Mouse (Mus musculus) liver, embryonic 11.5 days (tissue): ENCODE measurements around the gene Abi3. TPM values are rescaled to one million over a fixed set of nuclear protein-coding genes. Genes with fewer than 3 reads are reported as not detected.
A peak's percentile ranks its signal among the peaks of the same experiment; 100 is the strongest.
"Not testable (repeated sequence)": the region's sequence is repeated elsewhere in the genome, so short reads cannot be mapped to it uniquely, and the experiment has no call there.

Source experiments
- ATAC-seq: fragments of 200-750 bp; cut with Nextera tagmentation; replicated peaks from 2 replicates; pipeline ENCODE4 v1.8.0; 2017; ENCODE audit warnings: moderate number of reproducible peaks, mild to moderate bottlenecking, moderate TSS enrichment, moderate library complexity; ENCODE audit not compliant: low FRiP score
- DNase-seq: peaks from one replicate; pipeline ENCODE4 v3.0.0-alpha.2; 2017; ENCODE audit warnings: low spot score
- H3K27ac ChIP-seq: fragments of 300-500 bp; sonication (generic); 2 replicates; pipeline ENCODE4 v1.5.1; 2014; ENCODE audit warnings: mild to moderate bottlenecking, low read depth, low read length, control low read depth
- H3K27me3 ChIP-seq: fragments of 300-500 bp; sonication (generic); replicated peaks from 2 replicates; pipeline ENCODE4 v1.6.1; 2014; ENCODE audit warnings: low read length, mixed read lengths; ENCODE audit not compliant: control insufficient read depth, insufficient read depth
- H3K36me3 ChIP-seq: fragments of 300-500 bp; sonication (generic); 2 replicates; pipeline ENCODE4 v1.6.1; 2014; ENCODE audit warnings: mild to moderate bottlenecking, low read length, moderate library complexity, mixed read lengths; ENCODE audit not compliant: control insufficient read depth, insufficient read depth
- H3K4me1 ChIP-seq: fragments of 300-500 bp; sonication (generic); replicated peaks from 2 replicates; pipeline ENCODE4 v1.6.1; 2014; ENCODE audit warnings: low read length, mixed read lengths; ENCODE audit not compliant: control insufficient read depth, insufficient read depth
- H3K4me2 ChIP-seq: fragments of 300-500 bp; sonication (generic); 2 replicates; pipeline ENCODE4 v1.6.1; 2014; ENCODE audit warnings: mild to moderate bottlenecking, control low read depth, moderate library complexity
- H3K4me3 ChIP-seq: fragments of 300-500 bp; sonication (generic); 2 replicates; pipeline ENCODE4 v1.5.1; 2014; ENCODE audit warnings: low read depth, low read length, control low read depth
- H3K9ac ChIP-seq: fragments of 300-500 bp; sonication (generic); 2 replicates; pipeline ENCODE4 v1.6.1; 2014; ENCODE audit warnings: low read depth, low read length, control low read depth
- H3K9me3 ChIP-seq: fragments of 300-500 bp; sonication (generic); 2 replicates; pipeline ENCODE4 v1.6.1; 2016; ENCODE audit warnings: low read length, inconsistent platforms, mixed read lengths; ENCODE audit not compliant: control insufficient read depth
- WGBS: fragments of 180-500 bp; shearing (Covaris S2); extraction: QIAGEN DNeasy Blood & Tissue Kit; methylation state at CpG from one replicate; pipeline ENCODE4 v1.1.7; 2014; 5-methylcytosine and 5-hydroxymethylcytosine counted together
- polyA plus RNA-seq: library from polyadenylated mRNA; unstranded; fragments of >200 nt; fragmentation: Nextera tagmentation; extraction: Ambion mirVana; gene quantifications from 2 replicates; pipeline ENCODE4 v1.2.1, GENCODE M21; 2014

Abi3 gene
- 6.4 and 7.9 TPM in 2 replicates for polyA plus RNA-seq

GRCm38 (mm10) chr11:95842074-95842681 lies at the start of gene Abi3:
Abi3 (minus strand) TSS chr11:95842476.
- peaks cover 5% of the 10 kb centered on the region; the same call in 1 of the 2 replicates for H3K27me3 ChIP-seq
- ATAC-seq (peak; percentile 79), DNase-seq (peak; percentile 58)
- peak within 1 kb of the TSS; percentile 38; the same call in 1 of the 2 replicates for H3K9ac ChIP-seq
- H3K36me3 ChIP-seq = no peaks in the 10 kb centered on the region
- peak within 1 kb of the TSS; percentile 51 for H3K4me2 ChIP-seq
- no peaks in the 10 kb centered on the region for H3K9me3 ChIP-seq
- 8% methylated on average over 11 of the region's 11 CpGs for WGBS
- H3K27ac ChIP-seq = peak within 1 kb of the TSS; percentile 46
- H3K4me3 ChIP-seq = peak within 1 kb of the TSS; percentile 27
- H3K4me1 ChIP-seq = peaks cover 24% of the 10 kb centered on the region

- DNase-seq (no peak), ATAC-seq (no peak)
- Histone ChIP-seq H3K27me3 (no peaks in the 10 kb centered on the region; the same call in 1 of the 2 replicates), H3K27ac (no peak overlapping the region), H3K4me1 (no peaks in the 10 kb centered on the region), H3K4me2 (no peak overlapping the region), H3K36me3 (no peaks in the 10 kb centered on the region), H3K4me3 (no peak overlapping the region), H3K9me3 (no peaks in the 10 kb centered on the region; the same call in 1 of the 2 replicates), H3K9ac (no peak overlapping the region)
- 74% methylated on average over 2 of the region's 2 CpGs for WGBS
These were observed 48.3 kb upstream of the Abi3 start for GRCm38 (mm10) chr11:95890462-95891051.

GRCm38 (mm10) chr11:95879861-95880260 lies 37.6 kb upstream of the Abi3 start:
- not testable (repeated sequence) for ATAC-seq, H3K9ac ChIP-seq, H3K27ac ChIP-seq, DNase-seq, H3K4me3 ChIP-seq, H3K4me2 ChIP-seq, H3K9me3 ChIP-seq, H3K27me3 ChIP-seq, H3K36me3 ChIP-seq, H3K4me1 ChIP-seq
- 78% methylated on average over 2 of the region's 2 CpGs for WGBS

GRCm38 (mm10) chr11:95876296-95876695 lies 34.0 kb upstream of the Abi3 start:
- ATAC-seq (no peak), DNase-seq (peak; percentile 58)
- 20% methylated on average over 7 of the region's 7 CpGs for WGBS
- no peak overlapping the region for H3K9ac ChIP-seq
- no peak overlapping the region for H3K27ac ChIP-seq
- no peaks in the 10 kb centered on the region for H3K36me3 ChIP-seq
- no peaks in the 10 kb centered on the region for H3K9me3 ChIP-seq
- H3K4me1 ChIP-seq = no peaks in the 10 kb centered on the region
- H3K4me3 ChIP-seq = no peak overlapping the region
- no peaks in the 10 kb centered on the region for H3K27me3 ChIP-seq
- peak overlapping the region; percentile 39 for H3K4me2 ChIP-seq

- no peak overlapping the region for H3K4me3 ChIP-seq
- ATAC-seq = no peak
- WGBS = 23% methylated on average over 9 of the region's 9 CpGs
- H3K9me3 ChIP-seq = no peaks in the 10 kb centered on the region
- no peaks in the 10 kb centered on the region for H3K36me3 ChIP-seq
- no peak for DNase-seq
- H3K27me3 ChIP-seq = no peaks in the 10 kb centered on the region; the same call in 1 of the 2 replicates
- no peak overlapping the region for H3K27ac ChIP-seq
- peak overlapping the region; percentile 39 for H3K4me2 ChIP-seq
- no peaks in the 10 kb centered on the region for H3K4me1 ChIP-seq
- H3K9ac ChIP-seq = no peak overlapping the region
These were observed 33.5 kb upstream of the Abi3 start for GRCm38 (mm10) chr11:95875804-95876203.

DNA sequence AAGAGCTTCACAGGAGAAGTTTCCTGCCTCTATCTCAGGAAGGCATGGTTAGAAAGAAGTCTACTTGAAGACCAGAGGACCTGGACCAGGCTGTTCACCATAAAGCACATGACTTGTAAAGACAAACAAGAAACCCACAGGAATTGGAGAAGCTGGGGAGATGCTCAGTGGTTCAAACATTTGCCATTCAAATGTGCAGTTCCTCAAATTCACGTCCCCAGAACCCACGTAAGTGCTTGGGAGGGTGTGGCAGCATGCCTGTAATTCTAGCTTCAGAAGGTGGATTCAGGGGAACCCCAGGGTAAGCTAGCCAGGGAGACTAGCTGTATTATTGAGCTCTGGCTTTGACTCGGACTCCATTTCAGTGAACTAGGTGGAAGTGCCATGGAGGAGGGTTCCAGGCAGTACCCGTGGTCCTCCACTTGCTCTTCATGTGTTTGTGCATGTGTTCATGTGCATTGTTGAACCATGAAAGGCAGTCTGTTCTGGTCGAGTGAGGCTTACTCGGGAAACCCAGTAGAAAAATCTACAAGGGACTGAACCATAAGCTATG lies 27.7 kb upstream of the Abi3 start:
- no peaks in the 10 kb centered on the region; the same call in 1 of the 2 replicates for H3K27me3 ChIP-seq
- no peak overlapping the region for H3K9ac ChIP-seq
- 67% methylated on average over 6 of the region's 6 CpGs for WGBS
- H3K9me3 ChIP-seq = no peaks in the 10 kb centered on the region
- H3K4me1 ChIP-seq = peaks cover 8% of the 10 kb centered on the region
- H3K4me2 ChIP-seq = no peak overlapping the region
- DNase-seq (no peak), ATAC-seq (no peak)
- H3K4me3 ChIP-seq = no peak overlapping the region
- H3K36me3 ChIP-seq = no peaks in the 10 kb centered on the region
- H3K27ac ChIP-seq = no peak overlapping the region

DNA sequence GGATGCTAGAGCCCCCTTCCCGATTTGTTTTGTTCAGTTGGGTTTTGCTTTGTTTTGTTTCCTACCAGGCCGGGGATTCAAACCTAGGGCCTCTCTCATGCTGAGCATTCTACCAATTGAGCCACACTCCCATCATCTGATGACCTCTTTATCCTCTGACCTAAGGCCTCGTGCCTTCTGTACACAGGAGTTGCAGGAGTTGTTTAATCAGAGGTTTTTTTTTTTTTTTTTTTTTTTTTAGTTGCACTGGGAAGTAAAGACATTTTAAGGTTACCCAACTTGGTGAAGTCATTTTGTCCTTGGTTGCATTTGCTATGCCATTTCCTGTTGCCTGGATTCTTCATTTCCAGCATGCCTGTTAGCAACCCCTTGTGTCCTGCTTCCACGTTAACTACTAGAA lies 27.2 kb upstream of the Abi3 start:
- DNase-seq = no peak
- Histone ChIP-seq H3K9ac (no peak overlapping the region), H3K27ac (no peak overlapping the region), H3K9me3 (no peaks in the 10 kb centered on the region), H3K4me3 (no peak overlapping the region), H3K36me3 (no peaks in the 10 kb centered on the region), H3K27me3 (no peaks in the 10 kb centered on the region; the same call in 1 of the 2 replicates), H3K4me1 (peaks cover 8% of the 10 kb centered on the region), H3K4me2 (no peak overlapping the region)
- WGBS = 72% methylated on average over 4 of the region's 4 CpGs
- no peak for ATAC-seq

DNA sequence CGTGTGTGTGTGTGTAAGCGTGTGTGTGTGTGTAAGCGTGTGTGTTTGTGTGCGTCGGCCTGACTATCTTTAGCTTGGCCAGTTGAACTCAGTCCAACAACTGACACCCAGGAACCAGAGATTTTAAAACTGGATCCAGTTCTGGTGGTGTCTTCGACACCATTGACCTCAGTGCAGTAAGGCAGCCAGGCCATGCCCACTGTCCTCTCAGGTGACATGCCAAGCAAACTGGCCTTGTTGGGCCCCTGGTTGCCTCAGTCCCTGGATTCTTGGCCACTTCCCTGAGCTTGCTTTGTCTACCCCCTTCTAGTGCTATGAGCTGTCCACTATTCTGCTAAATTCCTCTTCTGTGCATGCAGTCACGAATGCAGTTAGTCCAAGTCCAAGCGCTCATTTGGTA lies 19.1 kb upstream of the Abi3 start:
- Histone ChIP-seq H3K4me2 (0 out of 2 replicates have a peak overlapping the region, but pooled peaks have one; percentile 6), H3K4me1 (peaks cover 17% of the 10 kb centered on the region), H3K36me3 (no peaks in the 10 kb centered on the region), H3K9me3 (no peaks in the 10 kb centered on the region), H3K4me3 (no peak overlapping the region), H3K9ac (no peak overlapping the region), H3K27me3 (no peaks in the 10 kb centered on the region), H3K27ac (peak overlapping the region; percentile 49; the same call in 1 of the 2 replicates)
- no peak for DNase-seq
- WGBS = 90% methylated on average over 8 of the region's 8 CpGs
- ATAC-seq = no peak
